Mouse (Mus musculus) neural tube, embryonic 13.5 days (tissue): ENCODE measurements around the gene Hspa4. TPM values are rescaled to one million over a fixed set of nuclear protein-coding genes. Genes with fewer than 3 reads are reported as not detected.
"Not testable (repeated sequence)": the region's sequence is repeated elsewhere in the genome, so short reads cannot be mapped to it uniquely, and the experiment has no call there.

ENCODE experiments used
- ATAC-seq: fragments of 200-750 bp; cut with Nextera tagmentation; 2 replicates; pipeline ENCODE4 v1.8.0; 2017; ENCODE audit warnings: low read depth, mild to moderate bottlenecking, moderate TSS enrichment, moderate library complexity
- H3K27ac ChIP-seq: fragments of 300-500 bp; sonication (generic); replicated peaks from 2 replicates; pipeline ENCODE4 v1.5.1; 2015; ENCODE audit warnings: moderate library complexity, mild to moderate bottlenecking, inconsistent platforms
- H3K27me3 ChIP-seq: fragments of 300-500 bp; sonication (generic); 2 replicates; pipeline ENCODE4 v1.6.1; 2015; ENCODE audit warnings: mild to moderate bottlenecking, inconsistent platforms
- H3K36me3 ChIP-seq: fragments of 300-500 bp; sonication (generic); 2 replicates; pipeline ENCODE4 v1.6.1; 2015; ENCODE audit warnings: mild to moderate bottlenecking, inconsistent platforms
- H3K4me1 ChIP-seq: fragments of 300-500 bp; sonication (generic); replicated peaks from 2 replicates; pipeline ENCODE4 v1.6.1; 2015; ENCODE audit warnings: inconsistent platforms
- H3K4me2 ChIP-seq: fragments of 300-500 bp; sonication (generic); 2 replicates; pipeline ENCODE4 v1.6.1; 2015; ENCODE audit warnings: inconsistent platforms, mild to moderate bottlenecking, moderate library complexity
- H3K4me3 ChIP-seq: fragments of 300-500 bp; sonication (generic); 2 replicates; pipeline ENCODE4 v1.5.1; 2015; ENCODE audit warnings: mild to moderate bottlenecking, inconsistent platforms
- H3K9ac ChIP-seq: fragments of 300-500 bp; sonication (generic); 2 replicates; pipeline ENCODE4 v1.6.1; 2015; ENCODE audit warnings: moderate library complexity, mild to moderate bottlenecking, inconsistent platforms
- H3K9me3 ChIP-seq: fragments of 300-500 bp; sonication (generic); 2 replicates; pipeline ENCODE4 v1.6.1; 2016; ENCODE audit warnings: inconsistent platforms
- WGBS: fragments of 180-500 bp; shearing (Covaris S2); methylation state at CpG from one replicate; pipeline ENCODE4 v1.1.7; 2015; 5-methylcytosine and 5-hydroxymethylcytosine counted together
- polyA plus RNA-seq: library from polyadenylated mRNA; unstranded; fragments of >200 nt; fragmentation: Nextera tagmentation; extraction: Ambion mirVana; gene quantifications from 2 replicates; pipeline ENCODE4 v1.2.1, GENCODE M21; 2015

The Hspa4 gene
- polyA plus RNA-seq, 1 experiment from 2014 or later: 56.1 TPM

DNA sequence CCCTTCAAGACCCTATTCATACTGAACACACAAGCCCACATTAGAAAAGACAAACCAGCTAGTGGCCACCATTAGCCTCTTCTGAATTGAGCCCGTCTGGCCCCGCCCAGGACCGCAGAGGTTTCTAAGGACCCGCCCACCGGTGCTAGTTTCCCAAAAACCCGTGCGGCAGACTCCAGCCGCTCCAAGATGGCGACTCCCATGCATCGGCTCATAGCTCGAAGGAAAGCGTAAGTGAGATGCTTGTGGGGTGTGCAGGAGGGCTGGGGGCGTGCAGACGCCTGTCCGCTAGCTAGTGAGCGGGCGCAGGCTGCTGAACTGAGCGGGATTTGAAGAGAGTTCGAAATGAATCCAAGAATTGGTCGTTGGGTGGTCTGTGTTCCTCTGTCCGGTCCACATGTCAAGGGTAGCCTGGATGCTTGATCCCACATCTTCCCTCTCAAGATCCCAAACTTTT lies 24.3 kb upstream of the Hspa4 start, which contains the start of gene Zcchc10:
TSS of gene Zcchc10 (plus strand) at position 168 of the 457 bp plus-strand sequence.
- Histone ChIP-seq H3K4me1 (peaks cover 9% of the 10 kb centered on the region), H3K36me3 (peaks cover 26% of the 10 kb centered on the region), H3K4me2 (peak within 1 kb of the TSS; percentile 86), H3K9ac (peak within 1 kb of the TSS; percentile 77), H3K27ac (peak within 1 kb of the TSS; percentile 67), H3K9me3 (no peaks in the 10 kb centered on the region), H3K4me3 (peak within 1 kb of the TSS; percentile 62), H3K27me3 (no peaks in the 10 kb centered on the region)
- ATAC-seq: peak; percentile 95
- under 1% methylated on average over 21 of the region's 21 CpGs for WGBS

DNA sequence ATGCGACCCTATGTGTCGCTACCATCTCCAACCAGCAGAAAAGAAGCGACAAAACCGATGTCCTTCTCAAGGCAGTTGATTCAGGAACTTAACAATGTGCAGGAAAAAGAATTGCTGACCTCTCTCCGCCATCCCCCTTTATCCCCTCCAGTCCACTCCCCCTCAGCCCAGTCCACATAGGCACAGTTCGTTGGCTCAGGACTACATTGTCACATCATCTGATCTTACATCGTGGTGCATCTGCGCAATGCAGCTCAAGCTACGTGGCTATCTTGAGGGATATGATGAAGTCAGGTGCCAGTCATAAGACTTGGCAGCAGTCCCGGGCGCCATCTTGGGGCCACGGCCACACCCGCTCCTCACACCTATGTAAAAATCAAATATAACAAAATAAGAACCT lies 19.6 kb upstream of the Hspa4 start:
- H3K4me3 ChIP-seq, H3K27ac ChIP-seq, H3K4me1 ChIP-seq, ATAC-seq, H3K9ac ChIP-seq, H3K36me3 ChIP-seq, H3K9me3 ChIP-seq, H3K27me3 ChIP-seq, H3K4me2 ChIP-seq: not testable (repeated sequence)
- 93% methylated on average over 13 of the region's 13 CpGs for WGBS

DNA sequence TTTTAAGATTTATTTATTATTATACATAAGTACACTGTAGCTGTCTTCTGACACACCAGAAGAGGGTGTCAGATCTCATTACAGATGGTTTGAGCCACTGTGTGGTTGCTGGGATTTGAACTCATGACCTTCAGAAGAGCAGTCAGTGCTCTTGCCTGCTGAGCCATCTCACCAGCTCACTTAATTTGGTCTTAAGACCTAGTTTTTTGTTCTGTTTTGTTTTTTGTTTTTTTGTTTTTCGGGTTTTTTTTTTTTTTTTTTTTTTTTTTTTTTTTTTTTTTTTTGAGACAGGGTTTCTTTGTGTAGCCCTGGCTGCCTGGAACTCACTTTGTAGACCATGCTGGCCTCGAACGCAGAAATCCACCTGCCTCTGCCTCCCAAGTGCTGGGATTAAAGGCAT lies 18.3 kb upstream of the Hspa4 start:
- not testable (repeated sequence) for ATAC-seq, H3K9me3 ChIP-seq, H3K27ac ChIP-seq, H3K4me2 ChIP-seq, H3K9ac ChIP-seq, H3K4me1 ChIP-seq, H3K27me3 ChIP-seq, H3K36me3 ChIP-seq, H3K4me3 ChIP-seq
- 90% methylated on average over 3 of the region's 3 CpGs for WGBS

DNA sequence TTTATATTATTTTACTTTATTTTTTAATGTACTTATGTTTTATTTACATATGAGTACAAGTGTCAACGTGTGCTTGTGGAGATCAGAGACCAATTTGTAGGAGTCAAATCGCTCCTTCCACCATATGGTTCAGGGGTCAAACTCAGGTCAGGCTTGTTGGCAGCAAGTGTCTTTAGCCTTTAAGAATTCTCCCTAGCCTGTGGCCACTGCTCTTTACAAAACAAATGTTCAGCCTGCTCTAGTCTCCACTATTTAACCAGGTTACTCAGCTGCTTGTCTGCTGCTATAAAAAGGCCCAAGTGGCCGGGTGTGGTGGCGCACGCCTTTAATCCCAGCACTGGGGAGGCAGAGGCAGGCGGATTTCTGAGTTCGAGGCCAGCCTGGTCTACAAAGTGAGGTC lies 17.8 kb upstream of the Hspa4 start:
- no peaks in the 10 kb centered on the region for H3K36me3 ChIP-seq
- no peak overlapping the region for H3K4me3 ChIP-seq
- no peak overlapping the region for H3K9ac ChIP-seq
- no peaks in the 10 kb centered on the region for H3K27me3 ChIP-seq
- no peaks in the 10 kb centered on the region for H3K9me3 ChIP-seq
- no peak overlapping the region for H3K4me2 ChIP-seq
- no peaks in the 10 kb centered on the region for H3K4me1 ChIP-seq
- no peak for ATAC-seq
- no peak overlapping the region for H3K27ac ChIP-seq
- WGBS: 74% methylated on average over 7 of the region's 7 CpGs

DNA sequence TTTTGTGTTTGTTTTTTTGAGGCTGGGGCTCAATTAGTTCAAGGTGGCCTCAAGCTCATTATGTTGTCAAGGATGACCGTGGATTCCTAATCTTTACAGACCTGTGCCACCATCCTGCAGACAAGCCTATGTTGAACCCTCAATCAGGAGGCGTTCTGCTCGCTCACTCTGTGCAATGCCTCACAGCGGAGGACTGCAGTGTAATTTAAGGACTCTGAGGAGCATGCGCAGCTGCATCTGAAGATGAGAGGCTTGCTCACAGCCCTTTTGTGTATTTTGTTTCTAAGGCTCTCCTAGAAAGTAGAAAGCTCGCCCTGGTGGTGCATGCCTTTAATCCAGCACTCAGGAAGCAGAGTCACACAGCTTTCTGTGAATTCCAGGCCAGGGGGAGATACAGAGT lies 16.7 kb upstream of the Hspa4 start:
- no peak for ATAC-seq
- H3K9ac ChIP-seq: no peak overlapping the region
- no peaks in the 10 kb centered on the region for H3K9me3 ChIP-seq
- H3K4me3 ChIP-seq: no peak overlapping the region
- H3K27ac ChIP-seq: no peak overlapping the region
- H3K4me2 ChIP-seq: no peak overlapping the region
- H3K4me1 ChIP-seq: no peaks in the 10 kb centered on the region
- no peaks in the 10 kb centered on the region for H3K36me3 ChIP-seq
- 49% methylated on average over 6 of the region's 6 CpGs for WGBS
- H3K27me3 ChIP-seq: no peaks in the 10 kb centered on the region

DNA sequence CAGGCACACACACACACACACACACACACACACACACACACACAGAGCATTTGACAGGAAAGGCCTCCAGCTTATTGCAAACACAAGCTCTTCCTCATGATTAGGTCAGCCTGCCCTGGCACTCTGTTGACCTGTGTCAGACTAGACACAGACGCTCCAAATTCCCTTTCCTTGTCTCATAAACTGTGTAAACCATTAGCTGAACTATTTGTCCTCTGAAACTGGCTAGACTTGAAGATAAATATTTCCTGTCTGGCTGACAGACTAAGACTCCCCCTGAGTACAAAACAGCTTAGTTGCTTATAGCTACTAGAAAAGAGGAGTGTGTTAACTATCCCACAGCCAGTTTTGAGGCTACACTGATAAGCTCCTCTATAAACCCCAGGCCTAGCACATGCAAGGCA lies 14.5 kb upstream of the Hspa4 start:
- Histone ChIP-seq H3K36me3 (no peaks in the 10 kb centered on the region), H3K27ac (no peak overlapping the region), H3K4me3 (no peak overlapping the region), H3K4me1 (no peaks in the 10 kb centered on the region), H3K9me3 (no peaks in the 10 kb centered on the region), H3K9ac (no peak overlapping the region), H3K4me2 (no peak overlapping the region), H3K27me3 (no peaks in the 10 kb centered on the region)
- no peak for ATAC-seq
- WGBS: 49% methylated on average over 1 of the region's 1 CpGs

DNA sequence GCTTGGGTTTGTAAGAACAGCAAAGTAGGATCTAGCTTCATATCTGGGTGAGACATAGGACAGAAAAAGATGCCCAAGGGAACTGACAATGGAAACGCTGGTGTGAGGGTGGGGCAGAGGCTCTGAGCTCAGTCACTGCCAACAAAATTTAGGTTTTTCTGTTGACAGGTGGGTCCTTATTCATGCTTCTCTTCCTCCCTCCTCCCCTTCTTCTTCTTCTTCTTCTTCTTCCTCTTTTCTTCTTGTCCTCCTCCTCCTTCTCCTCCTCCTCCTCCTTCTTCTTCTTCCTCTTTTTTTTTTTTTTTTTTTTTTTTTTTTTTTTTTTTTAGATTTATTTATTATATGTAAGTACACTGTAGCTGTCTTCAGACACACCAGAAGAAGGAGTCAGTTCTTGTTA lies 12.6 kb upstream of the Hspa4 start:
- 85% methylated on average over 1 of the region's 1 CpGs for WGBS
- not testable (repeated sequence) for H3K27ac ChIP-seq, H3K9ac ChIP-seq, H3K27me3 ChIP-seq, H3K4me1 ChIP-seq, H3K4me3 ChIP-seq, H3K36me3 ChIP-seq, ATAC-seq, H3K4me2 ChIP-seq, H3K9me3 ChIP-seq

DNA sequence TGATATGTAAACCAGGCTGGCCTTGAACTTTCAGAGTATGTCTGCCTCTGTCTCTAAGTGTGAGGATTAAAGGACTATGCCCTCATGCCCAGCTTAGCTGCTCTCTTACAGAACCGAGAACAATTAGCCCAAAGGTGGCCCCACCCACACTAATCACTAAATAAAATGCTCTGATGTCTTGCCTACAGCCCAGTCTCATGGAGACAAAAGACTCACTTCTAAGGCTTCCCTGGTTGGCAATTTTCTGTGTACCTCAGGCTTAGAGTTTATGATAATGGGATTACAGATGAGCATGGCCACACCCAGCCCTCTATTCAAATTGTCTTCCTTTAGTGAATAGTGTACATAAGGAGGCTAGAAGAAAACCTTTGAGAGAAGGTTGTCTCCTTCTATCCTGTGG lies 11.1 kb upstream of the Hspa4 start:
- no peak for ATAC-seq
- Histone ChIP-seq H3K27ac (no peak overlapping the region), H3K9ac (no peak overlapping the region), H3K36me3 (no peaks in the 10 kb centered on the region), H3K4me2 (no peak overlapping the region), H3K9me3 (no peaks in the 10 kb centered on the region), H3K4me3 (no peak overlapping the region), H3K4me1 (no peaks in the 10 kb centered on the region), H3K27me3 (no peaks in the 10 kb centered on the region)
- 48% methylated on average over 1 of the region's 1 CpGs for WGBS

DNA sequence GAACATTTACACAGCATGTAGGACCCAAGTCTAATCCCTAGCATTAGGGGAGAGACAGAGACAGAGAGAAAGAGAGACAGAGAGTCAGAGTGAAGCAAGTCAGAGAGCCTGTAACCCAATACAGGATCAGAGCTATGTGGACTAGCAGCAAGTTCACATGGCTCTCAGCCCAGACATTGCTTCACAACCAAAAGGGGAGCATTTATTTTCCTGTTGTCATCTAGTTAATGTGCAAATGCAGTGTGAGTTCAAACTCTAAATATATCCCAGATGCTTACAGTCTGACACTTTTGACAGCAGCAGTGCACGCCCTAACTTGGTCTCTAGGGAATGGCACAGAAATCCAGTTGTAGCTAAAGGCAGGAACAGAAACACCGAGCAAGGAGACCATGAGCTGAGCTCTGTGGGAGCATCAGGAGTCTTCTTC lies 8.6 kb upstream of the Hspa4 start:
- ATAC-seq: no peak
- H3K4me2 ChIP-seq: no peak overlapping the region
- no peaks in the 10 kb centered on the region for H3K36me3 ChIP-seq
- H3K4me3 ChIP-seq: no peak overlapping the region
- 80% methylated on average over 2 of the region's 2 CpGs for WGBS
- no peaks in the 10 kb centered on the region for H3K9me3 ChIP-seq
- H3K27me3 ChIP-seq: no peaks in the 10 kb centered on the region
- no peak overlapping the region for H3K9ac ChIP-seq
- H3K27ac ChIP-seq: no peak overlapping the region
- no peaks in the 10 kb centered on the region for H3K4me1 ChIP-seq

DNA sequence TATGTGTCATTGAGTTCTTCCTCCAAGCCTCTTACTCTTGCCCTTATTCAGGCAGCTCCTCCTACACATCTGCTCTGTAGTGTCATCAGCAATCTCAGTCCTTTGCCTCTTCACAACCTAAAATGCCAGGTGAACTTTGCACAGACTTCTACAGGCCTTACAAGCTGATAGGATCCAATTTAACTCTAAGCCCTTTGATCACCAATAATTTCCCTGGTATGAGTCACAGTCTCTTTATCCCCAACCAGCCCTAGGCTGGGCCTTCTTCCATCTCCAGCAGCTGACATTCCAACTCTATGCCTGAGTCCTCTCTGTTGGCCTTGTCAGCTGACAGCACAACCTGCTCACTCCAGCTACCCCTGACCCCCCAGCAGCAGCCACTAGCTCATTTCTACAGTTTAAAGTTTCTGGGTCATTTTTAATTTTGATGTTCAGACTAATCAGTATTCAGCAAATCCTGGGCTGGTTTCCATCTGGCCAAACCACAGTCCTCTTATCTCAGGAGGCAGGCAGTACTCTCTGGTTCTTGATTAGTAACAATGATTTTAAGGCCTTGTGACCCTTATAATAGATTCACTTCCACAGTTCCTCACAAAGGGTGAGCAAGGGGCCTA lies 8.1 kb upstream of the Hspa4 start:
- H3K4me1 ChIP-seq: no peaks in the 10 kb centered on the region
- no peak overlapping the region for H3K9ac ChIP-seq
- H3K36me3 ChIP-seq: no peaks in the 10 kb centered on the region
- no peak overlapping the region for H3K4me3 ChIP-seq
- H3K27ac ChIP-seq: no peak overlapping the region
- H3K27me3 ChIP-seq: no peaks in the 10 kb centered on the region
- H3K4me2 ChIP-seq: no peak overlapping the region
- H3K9me3 ChIP-seq: no peaks in the 10 kb centered on the region
- ATAC-seq: no peak

DNA sequence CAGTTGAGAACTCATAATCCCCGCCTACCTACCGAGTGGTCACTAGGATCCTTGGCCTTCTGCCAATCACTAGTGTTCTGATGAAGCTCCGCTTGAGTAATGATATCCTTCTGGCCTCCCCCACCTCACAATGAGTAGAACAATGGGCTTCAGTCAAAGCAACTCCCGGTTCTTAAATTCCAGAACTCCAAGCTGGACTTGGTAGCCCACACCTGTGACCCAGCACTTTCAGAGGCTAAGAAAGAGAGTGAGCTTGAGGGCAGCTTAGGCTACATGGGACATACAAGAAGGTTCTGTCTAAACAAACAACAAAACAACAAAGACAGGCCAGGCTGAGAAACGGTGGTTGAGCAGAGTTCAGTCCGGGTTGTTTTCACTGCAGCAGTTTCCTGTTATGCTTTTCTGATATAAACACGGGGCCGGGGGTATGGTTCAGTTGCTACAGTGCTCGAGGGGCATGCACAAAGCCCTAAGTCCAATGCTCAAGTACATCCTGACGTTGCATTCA lies 7.4 kb upstream of the Hspa4 start:
- no peaks in the 10 kb centered on the region for H3K4me1 ChIP-seq

DNA sequence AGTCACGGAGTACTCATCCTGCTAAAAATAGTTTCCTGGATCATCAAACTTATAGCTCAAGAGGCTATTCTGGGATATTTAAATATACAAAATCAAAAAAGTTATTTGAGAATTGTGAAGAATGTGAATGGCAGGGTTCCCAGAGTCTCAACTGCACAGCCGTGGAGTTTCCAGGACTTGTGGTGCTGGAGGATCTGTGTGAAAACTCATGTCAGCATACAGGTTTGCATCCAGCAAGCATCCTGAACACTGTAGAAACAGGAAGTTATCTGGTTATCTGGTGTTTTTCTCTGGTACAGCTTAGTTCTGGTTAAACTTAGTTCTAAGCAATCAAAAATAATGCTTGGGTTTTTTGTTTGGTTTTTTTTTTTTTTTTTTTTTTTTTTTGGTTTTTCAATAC lies 6.7 kb upstream of the Hspa4 start:
- Histone ChIP-seq H3K4me3 (no peak overlapping the region), H3K9ac (no peak overlapping the region), H3K9me3 (no peaks in the 10 kb centered on the region), H3K27me3 (no peaks in the 10 kb centered on the region), H3K27ac (no peak overlapping the region), H3K36me3 (no peaks in the 10 kb centered on the region), H3K4me2 (no peak overlapping the region), H3K4me1 (no peaks in the 10 kb centered on the region)
- WGBS: 89% methylated on average over 2 of the region's 2 CpGs
- ATAC-seq: no peak

More for the DNA sequence above, 7.4 kb upstream of the Hspa4 start:
- H3K27ac ChIP-seq: no peak overlapping the region
- WGBS: 69% methylated on average over 10 of the region's 10 CpGs
- no peaks in the 10 kb centered on the region for H3K27me3 ChIP-seq
- H3K9ac ChIP-seq: no peak overlapping the region
- no peak overlapping the region for H3K4me3 ChIP-seq
- ATAC-seq: no peak
- no peaks in the 10 kb centered on the region for H3K36me3 ChIP-seq
- no peak overlapping the region for H3K4me2 ChIP-seq
- H3K9me3 ChIP-seq: no peaks in the 10 kb centered on the region
